Mouse (Mus musculus) thymus, adult 18-20 months (tissue): ENCODE results near the gene Sh3glb2.

ENCODE experiments used
- DNase-seq, 2 experiments: peaks; one replicate each; pipeline ENCODE4 v3.0.0; 2022; ENCODE audit warnings: mixed read lengths in 2 of 2

The Sh3glb2 gene

DNA sequence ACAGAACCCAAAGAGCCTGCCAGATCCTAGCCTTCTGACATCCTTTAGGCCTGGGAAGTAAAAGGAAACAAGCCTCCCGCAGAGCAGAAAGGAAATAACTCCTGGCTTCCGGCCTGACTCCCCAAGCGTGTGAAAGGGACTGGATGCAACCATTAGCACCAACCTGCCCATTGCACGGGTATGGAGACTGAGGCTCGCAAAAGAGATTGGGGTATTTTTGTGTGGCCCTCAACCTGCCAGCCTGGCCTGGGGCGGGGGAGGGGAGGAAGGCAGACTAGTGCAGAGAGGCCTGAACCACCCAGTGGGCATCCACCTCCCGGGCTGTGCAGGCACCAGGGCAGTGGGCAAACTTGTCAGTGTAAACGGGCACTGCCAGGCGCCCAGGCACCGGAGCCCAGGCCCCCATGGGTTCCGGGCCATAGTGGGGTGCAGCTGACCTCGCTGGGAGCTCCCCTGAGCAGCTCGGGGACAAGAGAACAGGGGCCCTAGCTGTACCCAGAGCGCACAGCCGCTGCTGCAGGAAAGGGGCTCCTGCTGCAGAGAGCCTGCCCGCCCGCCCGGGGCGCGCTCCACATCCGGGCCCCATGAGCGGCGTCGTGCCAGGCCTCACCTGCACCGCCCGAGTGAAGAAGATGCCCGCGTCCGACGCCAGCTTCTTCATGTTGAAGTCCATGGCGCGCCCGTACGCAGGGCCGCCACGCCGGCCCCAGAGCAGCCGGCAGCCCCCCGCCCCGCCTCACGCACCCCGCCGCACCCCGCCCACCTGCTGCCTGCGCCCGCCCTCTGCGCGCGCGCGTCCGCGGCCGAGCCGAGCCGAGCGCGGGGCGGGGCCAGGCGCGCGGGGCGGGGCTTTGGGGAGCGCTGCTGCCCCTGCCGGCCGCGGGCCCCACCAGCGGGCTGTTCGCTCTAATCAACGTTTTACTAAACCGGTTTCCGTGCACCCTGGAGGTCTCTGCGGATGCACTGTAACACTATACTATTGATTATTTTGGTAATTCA is at the start of gene Sh3glb2:
Gene Sh3glb2, minus strand, starts transcription at position 805 of the 999 bp plus-strand sequence.
- DNase-seq = peak; percentile 69

DNA sequence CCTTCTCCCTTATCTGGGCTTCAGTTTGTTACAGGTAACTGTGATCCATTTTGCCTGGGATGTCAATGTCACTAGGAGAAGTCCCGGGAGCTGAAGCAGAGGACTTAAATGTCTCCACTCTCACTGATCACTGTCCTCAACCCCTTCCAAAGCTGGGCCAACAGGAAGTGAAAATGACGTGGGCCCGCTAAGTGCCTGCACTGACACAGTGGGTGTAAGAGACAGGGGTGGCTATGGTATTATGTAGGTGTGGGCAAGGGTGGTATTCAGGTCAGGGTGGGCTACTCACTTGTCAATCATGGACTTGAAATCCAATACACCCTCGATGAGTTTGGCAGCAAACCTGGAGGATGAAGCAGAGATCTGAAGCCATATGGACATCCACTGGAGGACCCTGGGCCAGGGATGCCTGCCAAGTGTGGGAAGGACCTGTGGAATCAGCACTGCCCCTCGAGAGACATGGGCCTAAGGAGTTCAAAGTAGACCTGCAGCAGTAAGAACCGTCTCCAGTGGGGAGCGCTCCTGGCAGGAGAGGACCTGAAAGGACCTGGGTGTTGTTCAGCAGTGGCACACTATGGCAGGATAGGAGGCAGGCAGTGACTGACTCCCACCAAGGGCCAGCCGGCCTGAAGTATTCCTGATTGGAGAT is 49.4 kb upstream of the Sh3glb2 start:
- no peak for DNase-seq

DNA sequence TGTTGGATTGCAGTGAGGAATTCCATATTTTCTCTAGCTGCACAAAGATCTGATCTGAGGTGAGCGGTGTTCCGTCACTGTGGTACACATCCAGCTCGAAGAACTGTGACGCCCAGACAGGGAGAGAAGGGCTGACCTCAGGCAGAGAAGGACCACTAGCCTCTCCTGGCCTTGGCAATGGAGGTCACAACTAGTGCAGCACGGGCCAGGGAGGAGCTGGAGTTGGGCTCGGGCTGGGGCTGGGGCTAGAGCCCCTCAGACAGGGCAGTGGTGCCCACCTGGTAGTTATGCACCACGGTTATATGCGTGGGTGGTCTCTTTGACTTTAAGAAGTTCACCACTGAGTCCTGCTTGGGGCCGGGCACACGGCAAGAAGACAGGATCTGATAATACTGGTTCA is 48.6 kb upstream of the Sh3glb2 start:
- no peak for DNase-seq

DNA sequence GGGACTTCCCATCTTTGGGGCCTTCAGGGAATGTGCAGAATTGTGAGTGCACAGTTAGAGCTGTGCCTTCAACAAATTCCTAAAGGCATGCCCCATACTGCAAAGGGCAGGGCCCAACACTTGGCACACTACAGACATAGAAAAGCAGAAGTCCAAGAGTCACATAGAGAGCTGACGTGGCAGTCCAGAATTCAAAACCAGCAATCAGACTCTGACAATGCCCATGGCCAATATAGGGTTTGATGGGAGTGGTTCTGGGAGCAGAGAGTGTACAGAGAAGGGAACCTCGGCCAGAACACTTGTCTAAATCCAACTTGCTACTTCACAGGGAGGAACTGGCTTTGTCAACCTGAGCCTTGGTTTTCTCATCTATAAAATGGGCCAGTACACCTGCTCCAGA is 48.1 kb upstream of the Sh3glb2 start:
- DNase-seq = no peak

GRCm38 (mm10) chr2:30403870-30404269 is 44.7 kb upstream of the Sh3glb2 start:
- no peak for DNase-seq

DNA sequence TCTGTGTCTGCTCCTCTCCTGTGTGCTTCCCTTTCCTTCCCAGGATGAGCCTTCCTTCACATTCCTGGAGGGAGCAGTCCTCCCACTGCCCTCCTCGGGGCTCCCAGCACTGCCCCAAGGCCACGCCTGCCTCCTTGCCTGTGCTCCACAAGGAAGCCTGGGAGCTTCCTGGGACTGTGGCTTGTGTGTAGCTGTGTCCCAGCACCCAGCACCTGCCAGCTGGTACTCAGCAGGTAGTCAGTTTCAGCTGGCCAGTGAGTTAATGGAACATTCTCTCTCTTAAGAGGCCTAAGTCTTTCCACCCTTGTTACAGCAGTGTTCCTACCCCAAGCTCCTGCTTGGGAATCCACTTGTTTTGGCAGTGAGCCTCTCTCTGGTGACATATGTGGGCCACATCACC is 43.7 kb upstream of the Sh3glb2 start:
- DNase-seq = no peak

DNA sequence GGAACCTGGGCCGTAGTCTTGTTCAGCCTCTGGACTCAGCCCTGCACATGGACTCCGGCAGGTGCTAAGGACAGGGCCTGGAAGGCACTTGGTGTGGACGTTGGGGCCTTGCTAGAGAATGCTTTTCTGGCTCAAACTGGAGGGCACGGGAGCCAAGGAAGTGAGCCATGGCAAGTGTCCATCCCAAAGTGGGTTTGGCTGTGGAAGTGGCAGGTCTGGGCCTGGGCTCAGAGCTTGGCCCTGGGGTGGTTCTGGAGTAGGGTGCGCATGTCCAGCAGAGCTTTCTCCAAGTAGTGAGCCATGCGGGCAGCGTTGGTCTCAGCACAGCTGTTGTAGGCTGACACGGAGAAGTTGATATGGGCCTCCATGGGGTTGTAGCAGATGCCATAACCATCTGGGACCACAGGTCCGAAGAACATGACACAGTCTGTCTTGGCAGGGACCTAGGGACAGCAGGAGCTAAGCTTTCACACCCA is 43.3 kb upstream of the Sh3glb2 start:
- no peak for DNase-seq

- DNase-seq = no peak
Observed at GRCm38 (mm10) chr2:30401581-30401980, 42.4 kb upstream of the Sh3glb2 start.

DNA sequence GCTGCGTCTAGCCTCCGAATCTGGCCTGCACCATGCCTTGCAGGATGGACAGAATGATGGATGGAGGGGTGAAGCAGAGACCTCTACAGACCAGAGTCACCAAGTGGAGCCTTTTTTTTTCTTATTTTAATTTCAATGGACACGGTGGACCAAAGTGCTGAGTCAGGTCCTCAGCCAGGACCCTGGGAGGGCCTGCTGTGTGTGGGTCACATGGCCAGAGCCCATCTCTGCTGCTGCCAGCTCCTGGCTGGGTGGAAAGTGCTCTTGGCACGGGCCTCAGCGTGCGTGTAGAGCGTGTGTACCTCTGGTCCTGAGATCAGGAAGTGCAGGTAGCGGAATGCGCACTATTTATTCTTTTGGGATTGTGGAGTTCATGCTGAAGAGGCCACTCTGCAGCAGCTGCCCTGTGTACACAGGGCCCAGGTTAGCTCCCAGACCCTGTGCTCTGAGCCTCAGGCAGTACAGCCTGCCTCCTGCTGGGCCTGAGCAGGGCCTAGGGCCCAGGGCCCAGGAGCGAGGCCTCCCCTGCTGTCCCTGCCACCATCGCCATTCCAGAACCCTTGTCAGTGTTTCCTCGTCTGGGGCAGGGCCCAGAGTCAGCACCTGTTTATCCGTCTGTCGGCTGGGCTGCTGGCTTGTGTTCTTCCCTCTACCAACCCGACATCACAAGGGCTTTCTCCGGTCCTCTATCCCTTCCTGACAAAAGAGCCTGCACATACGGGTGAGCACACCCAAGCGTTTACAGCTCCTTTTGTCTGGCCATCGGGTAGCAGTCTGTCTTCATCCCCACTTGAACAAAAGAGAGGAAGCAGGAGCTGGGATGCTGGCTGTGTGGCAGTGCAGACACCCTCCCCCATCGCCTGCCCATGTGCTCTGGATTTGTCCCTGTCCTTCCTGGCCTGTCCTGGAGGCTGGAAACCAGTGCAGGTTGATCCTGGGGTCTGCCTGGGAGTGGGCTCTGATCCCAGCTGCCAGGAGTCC is 40.3 kb upstream of the Sh3glb2 start:
- no peak for DNase-seq

DNA sequence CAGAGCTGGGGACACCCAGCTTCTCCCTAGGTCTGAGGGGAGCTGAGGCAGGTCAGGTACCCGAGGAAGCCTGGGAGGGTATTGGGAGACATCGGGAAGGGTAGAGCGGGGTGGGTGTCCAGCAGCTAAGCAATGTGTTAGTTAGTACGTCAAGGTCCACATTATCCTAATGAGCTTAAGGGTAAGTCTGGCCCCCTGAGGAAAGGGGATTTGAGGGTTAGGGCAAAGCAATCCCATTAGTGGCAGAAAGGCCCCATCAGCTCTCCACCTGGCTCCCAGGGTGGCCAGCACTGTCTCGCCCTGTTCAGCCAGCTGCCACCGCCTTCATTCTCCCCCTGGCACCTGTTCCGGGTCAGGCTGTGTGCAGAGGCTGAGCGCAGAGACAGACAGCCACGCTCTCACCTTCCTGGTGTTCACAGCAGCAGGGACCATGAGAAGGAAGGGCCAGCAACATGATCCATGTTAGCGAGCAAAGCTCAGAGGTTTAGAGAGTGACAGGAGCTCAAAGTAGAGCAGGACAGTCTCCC is 38.9 kb upstream of the Sh3glb2 start:
- DNase-seq = no peak

- DNase-seq = no peak
Observed at GRCm38 (mm10) chr2:30396246-30396645, 37.1 kb upstream of the Sh3glb2 start.

DNA sequence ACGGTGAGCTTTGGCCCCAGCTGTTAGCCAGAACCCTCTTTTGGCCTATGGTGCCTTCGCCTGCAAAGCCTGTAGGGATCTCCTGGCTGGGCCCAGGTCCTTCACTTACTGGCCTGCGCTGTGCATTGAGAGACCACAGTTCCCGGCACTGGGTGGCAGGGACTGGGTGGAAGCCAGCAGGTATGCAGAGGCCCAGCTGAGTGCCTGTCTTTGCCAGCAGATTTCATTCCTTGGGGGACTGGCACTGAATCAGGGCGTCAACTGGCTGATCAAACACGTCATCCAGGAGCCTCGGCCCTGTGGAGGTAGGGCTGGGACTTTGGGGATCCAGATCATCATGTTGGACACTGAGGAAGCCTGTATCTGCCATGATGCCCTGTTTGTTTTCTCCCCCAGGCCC is 36.6 kb upstream of the Sh3glb2 start:
- no peak for DNase-seq

GRCm38 (mm10) chr2:30393370-30393656 is 34.2 kb upstream of the Sh3glb2 start:
- DNase-seq = no peak

- peak; percentile 44 to 46 for DNase-seq
Observed at GRCm38 (mm10) chr2:30392577-30393369, 33.6 kb upstream of the Sh3glb2 start.

DNA sequence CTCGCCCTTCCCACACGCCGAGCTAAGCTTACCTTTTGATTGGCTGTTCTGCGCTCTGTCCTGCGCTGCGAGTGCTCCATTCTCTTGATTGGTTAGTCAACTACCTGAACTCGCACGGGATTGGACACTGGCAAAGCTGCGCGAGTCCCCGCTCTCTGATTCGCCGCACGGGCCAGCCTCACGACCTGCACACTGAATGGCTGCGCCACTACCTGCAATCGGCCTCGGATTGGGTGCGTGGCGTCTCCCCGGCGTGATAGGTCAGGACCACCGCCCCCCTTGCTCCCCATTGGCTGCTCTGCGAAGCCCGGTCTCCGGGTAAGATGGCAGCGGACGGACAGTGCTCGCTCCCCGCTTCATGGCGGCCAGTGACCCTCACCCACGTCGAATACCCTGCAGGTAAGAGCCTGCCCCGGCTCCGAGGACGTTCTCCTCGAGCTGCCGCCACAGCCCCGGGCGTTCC is 33.0 kb upstream of the Sh3glb2 start, which contains the start of gene Dolpp1:
Gene Dolpp1, plus strand, starts transcription at position 141 of the 463 bp plus-strand sequence.
- peak; percentile 96 to 98 for DNase-seq

- no peak for DNase-seq
Observed at GRCm38 (mm10) chr2:30389000-30389399, 29.9 kb upstream of the Sh3glb2 start.

DNA sequence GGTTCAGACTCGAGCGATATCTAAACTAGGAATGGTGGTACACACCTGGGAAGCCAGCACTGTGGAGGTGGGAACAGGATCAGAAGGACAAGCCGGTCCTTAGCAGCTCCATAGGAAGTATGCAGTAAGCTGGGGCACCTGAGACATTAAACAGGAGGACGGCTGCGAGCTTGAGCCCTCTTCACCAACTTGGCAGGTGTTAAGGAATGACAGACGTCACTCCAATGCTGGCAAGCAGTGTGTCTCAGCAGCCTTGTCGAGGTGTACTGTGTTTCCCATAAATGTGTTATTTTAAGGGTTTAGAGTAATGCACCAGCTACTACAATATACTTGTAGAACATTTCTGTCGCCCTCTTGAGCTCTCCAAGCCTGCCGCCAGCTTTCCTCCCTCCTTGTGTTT is 27.8 kb upstream of the Sh3glb2 start:
- DNase-seq = no peak

DNA sequence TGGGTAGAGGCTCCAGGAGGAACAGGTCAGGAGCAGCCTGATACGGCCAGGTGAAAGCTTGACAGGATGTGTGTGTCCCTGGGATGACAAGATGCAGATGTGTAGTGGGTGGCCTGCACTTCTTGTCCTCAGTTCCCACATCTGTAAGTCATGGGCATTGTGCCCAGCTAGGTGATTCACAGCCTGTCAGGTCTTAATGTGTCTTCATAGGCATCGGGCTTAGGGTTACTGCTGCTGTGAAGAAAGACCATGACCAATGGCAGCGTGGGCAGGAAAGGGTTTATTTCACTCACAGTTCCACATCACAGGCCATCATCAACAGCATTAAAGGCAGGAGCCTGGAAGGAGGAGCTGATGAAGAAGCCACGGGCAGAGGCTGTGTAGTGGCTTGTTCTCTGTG is 26.5 kb upstream of the Sh3glb2 start:
- DNase-seq = no peak

DNA sequence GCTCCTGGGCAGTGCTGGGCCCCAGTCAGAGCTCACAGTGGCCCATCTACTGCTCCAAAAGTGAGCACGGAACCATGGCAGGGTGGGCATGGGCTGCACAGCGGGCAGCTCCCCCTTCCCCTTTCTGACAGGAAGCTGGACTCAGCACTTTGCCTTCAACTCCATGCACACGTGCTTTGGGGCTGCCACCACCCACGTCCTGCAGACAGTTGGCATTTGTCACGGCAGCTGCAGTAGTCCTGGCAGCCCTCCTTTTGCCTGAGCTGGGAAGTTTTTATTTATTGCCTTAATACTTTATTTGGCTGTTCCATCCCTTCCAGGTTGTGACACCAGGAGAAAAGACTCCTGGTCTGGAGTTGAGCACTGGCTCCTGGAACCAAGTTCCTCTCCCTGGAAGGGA is 25.7 kb upstream of the Sh3glb2 start:
- no peak for DNase-seq

DNA sequence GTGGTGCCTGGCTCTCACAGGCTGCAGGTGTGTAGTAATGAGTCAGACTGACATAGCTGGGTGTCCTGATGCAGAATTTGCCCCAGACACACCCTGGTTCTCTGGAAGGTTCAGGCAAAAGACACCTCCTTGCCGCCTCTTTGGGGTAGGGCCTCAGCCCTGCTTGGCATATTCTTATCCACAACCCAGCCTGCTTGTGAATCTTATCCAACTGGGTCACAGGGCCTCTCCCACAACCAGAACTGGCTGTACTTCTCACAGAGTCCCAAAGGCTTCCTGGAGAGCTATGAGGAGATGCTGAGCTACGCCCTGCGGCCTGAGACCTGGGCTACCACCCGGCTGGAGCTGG is 22.2 kb upstream of the Sh3glb2 start:
- no peak for DNase-seq

DNA sequence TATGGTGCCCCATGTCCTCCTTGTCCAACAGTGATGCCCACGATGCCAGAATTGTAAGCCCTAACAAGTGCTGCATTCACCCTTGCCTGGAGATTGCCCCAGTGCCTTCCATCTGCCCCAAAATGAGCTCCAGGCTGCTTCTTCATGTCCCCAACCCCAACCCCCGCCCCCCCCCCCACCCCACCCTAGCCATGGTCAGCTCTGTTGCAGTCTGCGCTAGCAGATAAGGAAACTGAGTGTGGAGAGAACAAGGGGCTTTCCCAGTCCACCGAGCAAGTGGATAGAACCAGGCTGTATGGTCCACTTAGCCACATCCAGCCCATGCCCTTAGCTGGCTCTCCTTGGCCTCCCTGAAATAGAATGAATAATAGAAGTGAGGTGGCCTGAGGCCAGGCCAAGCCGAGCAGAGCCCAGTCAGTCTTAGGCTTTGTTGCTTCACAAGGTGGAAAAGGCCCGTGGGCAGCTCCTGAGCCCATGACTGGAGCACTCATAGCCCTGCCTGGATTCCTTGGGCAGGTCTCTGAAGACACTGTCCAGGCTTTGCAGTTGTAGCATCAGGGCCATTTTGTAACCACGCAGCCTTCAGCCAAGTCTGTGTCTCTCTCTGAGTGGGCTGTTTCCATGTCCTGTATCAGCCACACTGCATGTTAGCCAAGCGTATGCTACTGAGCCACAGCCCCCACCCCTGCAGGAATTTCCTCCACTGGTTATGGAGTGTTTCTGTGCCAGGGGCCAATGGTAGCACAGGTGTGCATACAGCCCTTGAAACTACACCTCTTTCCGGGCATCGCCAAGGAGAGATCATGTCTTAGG is 21.6 kb upstream of the Sh3glb2 start:
- no peak for DNase-seq
